Mouse (Mus musculus): Measurements from ENCODE around the gene Abca1.

Abca1 gene

DNA sequence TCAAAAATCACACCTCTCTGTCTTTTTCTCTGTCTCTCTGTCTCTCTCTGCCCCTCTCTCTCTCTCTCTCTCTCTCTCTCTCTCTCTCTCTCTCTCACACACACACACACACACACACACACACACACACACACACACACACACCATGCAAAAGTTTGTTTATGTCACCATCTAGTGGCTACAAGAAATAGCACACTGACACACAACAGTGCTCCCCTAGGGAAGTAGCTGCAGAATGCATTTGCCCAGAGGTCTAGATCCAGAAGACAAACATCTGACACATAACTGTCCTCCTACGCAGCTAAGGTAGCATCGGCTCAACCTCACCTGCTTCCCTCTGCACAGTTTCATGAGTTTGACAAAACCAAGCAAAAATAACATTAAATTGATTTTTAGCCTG lies 174.5 kb downstream of the Abca1 start:
- DNase-seq: no peak
